Mouse (Mus musculus): ENCODE measurements at regions not wholly inside any gene's neighbourhood (a gene's known extent, or its start where the extent isn't known, plus 50 kb on each side); places are given as distances from the start of the nearest gene placed in this dataset.
"Not testable (repeated sequence)": the region's sequence is repeated elsewhere in the genome, so short reads cannot be mapped to it uniquely, and the experiment has no call there.

DNA sequence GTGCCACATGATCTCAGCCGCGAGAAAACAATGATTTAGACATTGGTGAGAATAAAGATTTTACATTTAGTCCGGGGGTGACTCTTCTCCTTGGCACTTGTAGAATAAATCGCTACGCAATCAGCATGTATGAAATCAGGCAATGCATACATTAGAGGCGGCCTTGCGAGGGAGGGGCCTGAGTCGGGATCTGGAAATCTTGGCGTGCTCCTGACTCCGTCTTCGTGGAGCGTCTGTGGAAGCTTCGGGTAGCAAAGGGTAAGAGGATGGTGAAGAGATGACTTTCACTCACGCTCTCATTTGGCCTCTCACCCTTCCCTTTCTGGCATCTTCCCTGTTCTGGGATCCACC is 167.1 kb downstream of the Nkx6-1 start:
- DNase-seq (ENCODE audit: low spot score in 2 of 2): no peak

DNA sequence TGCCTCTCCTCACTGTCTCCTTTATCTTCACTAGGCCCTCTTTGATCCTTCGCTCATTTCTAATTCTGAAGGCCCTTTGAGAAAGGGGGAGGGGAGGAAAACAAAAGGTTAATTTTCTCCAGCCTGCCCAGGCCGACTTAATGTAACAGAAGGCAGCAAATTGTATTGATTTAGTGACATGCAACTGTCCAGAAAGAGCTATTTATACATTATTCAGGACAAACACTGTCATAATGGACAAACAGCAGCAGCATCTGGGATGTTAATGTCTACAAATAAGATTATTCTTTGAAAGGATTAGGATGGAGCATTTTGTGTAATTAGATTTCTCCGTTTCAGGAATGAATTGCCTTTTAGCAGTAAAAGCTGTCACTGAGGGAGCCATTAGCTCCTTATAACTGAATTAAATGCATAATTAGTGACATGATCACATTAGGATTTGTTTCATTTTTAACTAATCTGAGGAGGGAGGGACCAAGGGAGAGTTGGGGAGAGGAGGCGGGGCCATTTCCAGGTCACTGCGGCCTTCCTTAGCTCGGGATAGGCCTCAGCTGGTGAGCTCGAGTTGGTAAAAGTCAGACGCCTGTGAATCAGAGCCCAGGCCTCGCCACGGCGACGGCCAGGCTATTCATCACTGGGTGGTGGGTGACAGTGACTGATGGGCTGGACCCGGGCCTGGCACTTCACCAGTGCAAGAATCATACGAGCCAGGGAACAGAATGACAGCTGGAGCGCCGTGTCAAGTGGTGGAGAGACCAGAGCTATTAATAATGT is 167.7 kb downstream of the Nkx6-1 start:
- DNase-seq (ENCODE audit: low spot score in 2 of 2): no peak

DNA sequence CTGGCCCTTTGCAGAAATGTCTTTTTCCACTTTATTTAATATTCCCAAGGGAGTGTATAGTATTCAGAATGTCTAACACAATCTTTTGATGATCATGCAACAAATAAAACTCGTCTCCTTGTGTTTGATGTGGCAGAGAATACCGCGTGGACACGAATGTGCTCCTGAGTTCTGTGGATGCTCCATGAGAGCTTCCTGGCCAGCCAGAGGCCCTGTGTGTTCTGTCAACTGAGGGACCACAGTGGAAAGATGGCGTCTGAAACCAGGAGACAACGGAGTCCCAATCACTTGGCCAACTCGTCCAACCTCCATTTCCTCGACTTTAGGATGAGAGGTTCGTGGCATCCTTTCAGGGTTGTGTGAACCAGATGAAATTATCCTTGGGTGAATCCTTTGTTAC is 168.6 kb downstream of the Nkx6-1 start:
- DNase-seq (ENCODE audit: low spot score in 2 of 2): no peak

DNA sequence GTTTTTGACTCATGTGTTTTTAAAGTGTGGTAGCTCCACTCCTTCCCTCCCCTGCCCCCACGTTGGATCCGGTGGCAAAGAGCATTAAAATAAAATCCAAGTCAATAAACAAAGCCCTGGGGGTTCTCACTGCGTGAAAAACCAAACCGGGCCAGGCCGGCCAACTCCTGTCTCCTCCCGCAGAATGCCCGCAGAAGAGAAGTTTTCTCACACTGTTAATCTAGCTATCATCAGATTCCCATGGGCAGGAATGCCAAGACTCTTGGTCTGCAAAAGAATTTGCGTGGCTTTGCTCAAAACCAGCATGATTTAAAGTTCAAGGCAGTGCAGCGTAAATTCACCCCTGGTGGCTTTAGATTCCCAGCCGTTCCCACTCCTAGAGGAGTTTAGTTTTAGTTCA is 219.0 kb downstream of the Nkx6-1 start:
- DNase-seq (ENCODE audit: low spot score in 2 of 2): no peak

DNA sequence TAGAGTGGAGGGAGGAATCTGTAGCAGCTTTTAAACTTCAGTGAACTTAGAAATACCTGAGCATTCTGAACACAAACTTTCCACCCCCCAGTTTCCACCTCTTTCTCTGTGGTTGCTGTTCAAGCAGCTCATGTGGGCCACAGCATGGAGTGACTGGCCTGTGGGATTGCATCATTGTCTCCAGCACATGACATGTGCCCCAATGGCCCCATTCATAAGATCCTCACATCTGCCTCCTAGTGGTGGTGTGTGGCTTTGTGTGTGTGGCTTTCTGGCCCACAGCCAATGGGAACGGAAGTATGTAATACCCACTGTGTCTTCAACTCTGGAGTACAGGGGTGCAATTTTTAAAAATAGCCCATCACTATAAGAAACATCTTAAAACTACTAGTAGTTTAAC is 223.0 kb downstream of the Nkx6-1 start:
- peak in 1 of 2 experiments; percentile 17 for DNase-seq (ENCODE audit: low spot score in 2 of 2)

DNA sequence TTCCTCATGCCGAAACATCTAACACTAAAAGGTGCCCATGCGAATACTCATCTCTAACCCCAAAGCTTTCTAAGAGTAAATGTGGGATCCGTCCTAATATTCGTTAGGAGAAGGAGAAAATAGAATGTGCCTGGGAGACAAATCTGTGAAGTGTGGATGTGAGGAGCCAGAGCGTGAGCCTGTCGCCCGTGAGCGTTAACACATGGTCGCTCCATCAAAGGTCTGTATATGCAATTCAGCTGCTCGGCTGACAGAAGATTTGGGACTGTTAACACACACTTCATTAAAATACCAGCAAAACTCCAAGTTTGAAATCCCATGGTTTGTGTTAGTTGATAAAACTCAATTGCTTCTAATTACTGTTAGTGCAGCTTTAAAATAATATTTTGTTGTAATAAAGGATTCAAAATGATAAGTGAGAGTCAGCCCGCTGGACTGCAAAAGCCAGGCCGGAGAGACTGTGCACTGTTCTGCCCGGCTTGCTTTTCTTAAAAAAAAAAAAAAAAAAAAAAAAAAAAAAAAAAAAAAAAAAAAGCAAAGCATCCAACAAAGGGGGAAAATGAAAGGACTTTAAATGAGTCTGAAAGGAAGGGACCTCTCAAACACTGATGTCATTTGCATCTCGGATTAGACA is 227.0 kb downstream of the Nkx6-1 start:
- no peak for DNase-seq (ENCODE audit: low spot score in 2 of 2)

DNA sequence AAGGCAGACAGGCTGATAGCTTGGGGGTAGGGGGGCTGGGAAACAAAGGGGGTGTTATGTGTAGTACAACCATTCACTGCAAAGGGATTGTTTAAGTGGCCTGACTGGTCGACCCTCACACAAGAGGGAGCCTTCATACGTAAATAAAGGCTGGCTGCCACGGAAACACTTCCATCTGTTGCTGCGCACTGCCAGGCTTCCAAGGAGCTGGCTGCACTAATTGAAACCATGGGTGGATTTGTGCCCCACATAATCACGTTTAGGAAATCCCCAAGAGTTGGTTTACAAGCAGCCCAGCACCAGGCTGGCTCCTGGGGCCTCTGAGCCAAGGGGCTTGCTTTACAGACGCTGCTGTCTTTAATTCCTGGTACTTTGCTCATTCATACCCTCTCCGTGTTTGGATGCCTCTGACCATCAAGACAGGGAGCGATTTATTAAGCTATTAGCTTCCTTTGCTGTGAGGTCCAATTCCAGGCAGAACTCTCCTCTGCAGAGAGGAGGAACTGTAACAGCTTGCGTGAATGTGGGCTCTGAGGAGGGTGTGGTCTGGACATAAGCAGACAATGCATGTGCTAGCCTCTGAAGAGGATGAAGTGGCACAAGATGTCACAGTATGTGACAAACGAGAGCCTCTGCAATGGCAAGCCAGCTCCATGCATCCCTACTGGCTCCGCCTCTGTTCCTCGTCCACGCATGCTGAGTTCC is 238.6 kb downstream of the Nkx6-1 start:
- peak in 1 of 2 experiments; percentile 26 for DNase-seq (ENCODE audit: low spot score in 2 of 2)

DNA sequence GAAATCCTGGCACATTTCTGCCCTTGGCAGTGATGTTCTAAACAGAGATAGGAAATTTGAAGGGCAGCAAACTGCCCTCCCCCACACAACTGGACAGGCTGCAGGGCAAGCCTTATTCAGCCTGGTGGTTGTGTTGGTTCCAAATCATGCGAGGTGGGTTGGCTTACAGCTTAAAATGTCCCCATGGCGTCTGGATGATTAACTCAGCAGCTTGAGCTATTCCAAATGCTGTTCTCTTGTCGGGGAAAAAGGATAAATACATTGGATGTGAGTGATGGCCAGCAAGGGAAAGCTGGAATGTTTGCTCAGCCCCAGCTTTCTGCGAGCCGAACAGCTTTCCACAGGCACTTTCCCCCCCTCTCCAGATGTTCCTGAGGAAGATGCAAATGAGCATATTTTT is 280.5 kb downstream of the Nkx6-1 start:
- no peak for DNase-seq (ENCODE audit: low spot score in 2 of 2)

DNA sequence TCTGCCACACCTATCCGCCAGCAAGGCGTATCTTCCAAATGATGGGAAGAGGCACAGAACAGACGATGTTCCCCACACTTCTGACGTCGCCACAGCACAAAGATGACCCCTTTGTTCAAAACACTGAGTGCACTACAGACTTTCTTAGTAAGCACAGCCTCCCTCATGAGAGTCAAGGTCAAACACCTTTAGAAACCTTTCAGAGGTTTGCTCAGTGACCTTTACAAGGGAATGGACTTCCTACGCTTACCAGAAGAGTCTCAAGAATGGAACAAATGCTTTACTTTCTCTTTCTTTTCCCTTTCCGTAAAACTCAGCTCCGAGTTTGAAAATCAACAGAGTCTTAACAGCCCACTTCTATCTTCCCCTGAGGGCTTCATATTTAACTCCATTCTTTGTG is 283.4 kb downstream of the Nkx6-1 start:
- no peak for DNase-seq (ENCODE audit: low spot score in 2 of 2)

DNA sequence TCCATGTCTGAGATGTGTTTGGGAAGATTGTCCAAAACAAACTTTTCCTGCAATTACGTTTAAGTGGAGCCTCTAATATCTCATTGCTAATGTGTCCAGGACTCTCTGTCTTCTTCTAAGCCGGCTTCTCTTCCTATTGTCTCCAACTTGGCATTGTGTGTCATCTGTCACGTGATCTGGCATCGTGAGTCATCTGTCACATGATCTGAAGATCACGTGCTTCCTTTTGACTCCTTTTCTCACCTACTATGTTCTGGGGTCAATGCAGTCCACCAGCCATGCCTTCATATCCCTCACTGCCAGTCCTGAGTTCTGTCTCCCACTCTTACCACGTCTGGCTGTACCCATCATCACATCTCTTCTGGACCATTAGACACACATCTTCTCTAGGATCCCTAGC is 288.1 kb downstream of the Nkx6-1 start:
- DNase-seq (ENCODE audit: low spot score in 2 of 2): no peak

DNA sequence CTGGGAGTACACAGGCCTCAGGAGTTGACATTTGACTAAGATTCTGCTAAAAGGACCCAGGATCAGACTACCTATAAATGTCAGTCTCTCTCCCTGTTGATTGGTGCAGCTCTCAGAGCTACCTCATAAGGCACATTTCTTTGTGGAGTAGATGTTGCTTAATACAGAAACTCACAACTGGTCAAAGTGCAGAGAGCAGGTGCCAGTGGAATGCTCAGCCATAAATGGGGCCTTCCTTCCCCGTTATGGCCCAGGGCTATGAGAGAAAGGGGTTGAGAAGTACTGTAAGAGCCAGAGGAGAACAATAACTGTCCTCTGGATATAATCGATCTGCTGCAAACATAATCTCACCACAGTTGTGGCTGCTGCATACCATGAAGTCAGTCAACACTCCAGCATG is 290.7 kb downstream of the Nkx6-1 start:
- no peak for DNase-seq (ENCODE audit: low spot score in 2 of 2)

DNA sequence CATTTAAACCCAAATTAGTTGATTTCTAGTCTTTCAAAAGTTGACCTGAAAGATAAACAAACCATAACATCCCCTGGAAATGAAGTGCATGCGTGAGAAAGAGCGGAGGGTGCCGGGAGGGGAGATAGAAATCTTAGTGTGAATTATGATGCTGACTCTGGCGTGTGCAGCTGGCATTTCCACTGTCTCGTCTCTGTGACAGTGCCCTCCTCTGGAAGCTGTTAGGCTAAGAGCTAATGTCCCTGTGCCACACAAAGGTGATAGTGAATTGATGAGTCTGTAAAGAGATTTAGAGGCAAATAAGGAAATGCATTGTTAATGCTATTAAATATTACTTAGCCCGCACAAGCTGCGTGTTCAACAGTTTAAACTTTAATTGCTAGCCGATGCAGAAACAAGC is 292.6 kb downstream of the Nkx6-1 start:
- no peak for DNase-seq (ENCODE audit: low spot score in 2 of 2)

DNA sequence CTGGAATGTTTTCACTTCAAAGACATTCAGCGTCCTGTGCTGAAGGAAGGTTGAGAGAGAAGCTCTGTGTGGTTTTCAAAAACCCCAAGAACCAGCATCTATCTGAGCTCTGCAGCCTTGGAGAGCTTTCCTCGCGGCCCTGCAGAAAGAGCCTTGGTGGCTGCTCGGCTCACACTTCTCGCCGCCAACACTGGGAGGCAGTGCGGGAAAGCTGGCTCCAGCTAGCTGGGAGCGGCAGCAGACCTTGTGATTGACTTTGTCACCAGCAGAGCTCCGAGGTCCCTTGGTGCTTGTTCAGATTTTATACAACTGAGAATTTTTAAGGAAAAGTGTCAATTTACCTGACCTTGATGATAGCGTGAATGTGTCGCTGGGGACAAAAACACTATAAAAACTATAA is 299.4 kb downstream of the Nkx6-1 start:
- DNase-seq (ENCODE audit: low spot score in 2 of 2): peak; percentile 53 to 67

DNA sequence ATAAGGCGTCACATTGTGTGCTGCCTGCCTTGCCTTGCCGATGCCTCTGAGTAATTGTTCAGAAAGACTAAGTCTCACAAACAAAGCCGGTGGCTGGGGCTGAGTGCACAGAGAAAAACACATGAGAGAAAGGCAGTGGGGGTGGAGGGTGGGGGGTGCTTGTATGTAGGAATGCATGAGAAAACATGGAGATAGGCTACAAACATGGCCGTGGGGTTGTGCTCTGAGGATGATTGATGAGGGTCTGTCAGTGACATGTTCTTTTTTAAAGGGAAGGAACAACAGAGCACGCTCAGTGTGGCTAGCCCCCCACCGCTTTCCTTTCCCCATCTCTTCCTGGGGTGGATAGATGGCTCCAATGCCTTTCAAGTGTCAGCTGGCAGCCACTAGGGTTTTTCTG is 304.8 kb downstream of the Nkx6-1 start:
- DNase-seq (ENCODE audit: low spot score in 2 of 2): no peak

DNA sequence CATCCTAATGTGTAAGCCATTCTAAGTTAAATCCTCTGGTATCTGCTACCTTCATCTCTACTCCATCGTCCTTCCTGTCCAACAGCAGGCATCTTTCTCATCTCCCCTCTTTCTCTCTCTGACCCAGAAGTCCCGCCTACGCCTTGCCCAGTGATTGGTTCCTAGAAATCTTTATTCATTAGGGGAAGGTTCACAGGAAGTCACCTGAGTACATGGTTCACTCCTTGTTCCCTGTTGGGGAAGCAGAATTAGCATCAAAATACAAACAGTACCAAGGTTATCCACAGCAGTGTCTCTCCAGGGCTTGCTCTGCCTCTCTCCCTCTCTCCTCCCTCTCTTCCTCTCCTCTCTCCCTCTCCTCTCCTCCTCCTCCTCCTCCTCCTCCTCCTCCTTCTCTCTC is 319.4 kb downstream of the Nkx6-1 start:
- no peak for DNase-seq (ENCODE audit: low spot score in 2 of 2)

DNA sequence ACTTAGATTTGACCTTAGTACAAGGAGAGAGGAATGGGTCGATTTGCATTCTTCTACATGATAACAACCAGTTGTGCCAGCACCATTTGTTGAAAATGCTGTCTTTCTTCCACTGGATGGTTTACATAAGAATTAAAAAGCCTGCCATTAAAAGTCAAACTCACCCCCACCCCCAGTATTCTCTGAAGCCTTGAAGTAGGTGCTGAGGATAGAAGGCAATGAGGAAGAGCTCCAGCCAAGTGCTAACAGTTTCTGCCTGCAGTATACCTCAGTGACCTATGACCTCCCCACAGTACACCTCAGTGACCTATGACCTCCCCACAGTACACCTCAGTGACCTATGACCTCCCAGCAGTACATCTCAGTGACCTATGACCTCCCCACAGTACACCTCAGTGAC is 328.4 kb downstream of the Nkx6-1 start:
- DNase-seq (ENCODE audit: low spot score in 2 of 2): not testable (repeated sequence)

DNA sequence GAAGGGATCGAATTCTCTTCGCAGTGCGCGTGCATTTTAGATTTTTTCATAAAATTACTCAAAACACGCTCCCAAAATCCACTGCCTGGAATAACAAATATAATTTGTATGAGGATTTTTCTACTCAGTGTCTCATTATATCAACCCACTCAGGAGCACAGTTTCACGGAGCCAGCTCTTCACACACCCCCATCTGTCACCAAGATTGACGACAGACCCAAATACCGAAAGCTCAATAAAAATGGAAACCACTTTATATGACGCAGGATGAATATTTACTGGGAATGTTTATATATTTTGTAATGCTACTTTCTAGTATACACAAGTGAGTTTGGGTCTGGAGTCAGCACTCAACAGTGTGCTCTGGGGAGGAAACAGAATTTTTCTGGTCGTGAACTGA is 333.0 kb downstream of the Nkx6-1 start:
- no peak for DNase-seq (ENCODE audit: low spot score in 2 of 2)

DNA sequence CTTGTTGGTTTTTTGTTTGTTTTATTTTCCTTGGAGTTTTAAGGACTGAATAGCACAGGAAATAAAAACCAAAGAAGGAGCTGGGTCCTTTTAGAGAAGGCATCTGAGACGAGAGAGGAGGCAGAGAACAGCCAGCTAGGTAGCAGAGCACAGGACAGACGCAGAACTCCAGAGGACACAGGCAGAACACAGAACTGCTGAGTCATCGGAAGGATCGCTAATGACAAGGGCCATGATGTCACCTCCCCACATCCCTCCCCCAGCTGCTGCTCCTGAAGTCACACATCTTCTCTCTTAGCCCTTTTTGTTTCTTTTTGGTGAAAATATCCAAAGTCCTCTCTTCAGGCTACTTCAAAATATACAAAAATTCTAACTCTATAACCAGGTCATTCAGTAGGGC is 338.7 kb downstream of the Nkx6-1 start:
- no peak for DNase-seq (ENCODE audit: low spot score in 2 of 2)

DNA sequence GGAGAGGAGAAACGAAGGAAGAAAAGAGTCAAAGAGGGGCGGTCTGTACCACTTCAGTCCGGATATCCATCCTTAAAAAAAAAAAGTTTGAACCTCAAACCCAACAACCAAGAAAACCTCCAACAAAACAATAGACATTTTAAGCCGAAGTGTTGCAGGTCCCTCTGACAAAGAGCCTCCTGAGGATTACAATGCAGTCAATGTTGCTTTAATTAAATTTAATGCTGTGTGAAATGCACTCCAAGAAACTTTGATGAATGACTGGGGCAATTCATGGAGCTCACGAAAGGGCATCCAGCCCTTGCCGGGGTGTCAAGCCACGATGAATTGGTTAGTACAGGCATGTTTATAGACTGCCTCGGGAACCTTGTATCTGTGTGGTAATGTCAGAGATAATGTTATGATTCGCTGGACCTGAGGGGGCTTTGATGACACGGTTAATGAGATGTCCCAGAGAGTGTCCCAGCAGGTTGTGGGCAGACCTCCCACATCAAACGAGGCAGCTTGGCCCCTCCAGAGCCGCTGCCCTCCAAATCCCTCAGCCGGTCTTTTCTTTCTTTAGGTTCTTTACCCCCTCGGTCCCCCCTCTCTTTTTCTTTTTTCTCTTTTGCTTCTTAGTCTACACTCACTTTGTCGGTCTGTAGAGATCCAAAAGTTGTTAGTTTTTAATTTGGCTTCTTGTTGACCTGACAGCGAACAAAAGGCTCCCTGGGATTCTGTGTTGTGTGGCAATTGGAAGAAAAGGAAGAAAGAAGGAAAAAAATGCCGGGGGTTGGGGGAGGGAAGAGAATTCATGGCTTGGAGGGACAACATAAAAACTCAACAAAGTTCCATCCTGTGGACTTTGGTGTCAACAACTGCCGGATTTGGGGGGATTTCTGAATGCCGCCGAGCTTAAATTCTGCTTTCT is 341.5 kb downstream of the Nkx6-1 start:
- no peak for DNase-seq (ENCODE audit: low spot score in 2 of 2)

DNA sequence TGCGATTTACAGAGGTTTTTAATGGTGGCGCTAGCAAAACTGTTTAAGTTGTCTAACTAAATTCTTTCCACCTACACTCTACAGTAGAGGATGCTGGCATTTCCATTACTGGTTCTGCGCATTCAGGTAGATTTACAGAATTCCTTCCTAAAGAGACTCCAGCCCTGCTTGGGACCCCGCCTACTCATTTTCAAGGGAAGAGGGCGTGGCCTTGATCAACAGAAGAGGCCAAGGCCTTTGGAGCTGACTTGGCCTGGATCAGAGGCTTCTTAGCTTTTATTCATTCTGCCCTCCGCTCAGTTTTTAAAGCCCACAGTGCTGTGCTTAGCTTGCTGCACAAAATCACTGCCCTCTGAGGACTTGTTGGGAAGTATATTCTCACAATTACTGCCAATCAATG is 364.8 kb downstream of the Nkx6-1 start:
- no peak for DNase-seq (ENCODE audit: low spot score in 2 of 2)

DNA sequence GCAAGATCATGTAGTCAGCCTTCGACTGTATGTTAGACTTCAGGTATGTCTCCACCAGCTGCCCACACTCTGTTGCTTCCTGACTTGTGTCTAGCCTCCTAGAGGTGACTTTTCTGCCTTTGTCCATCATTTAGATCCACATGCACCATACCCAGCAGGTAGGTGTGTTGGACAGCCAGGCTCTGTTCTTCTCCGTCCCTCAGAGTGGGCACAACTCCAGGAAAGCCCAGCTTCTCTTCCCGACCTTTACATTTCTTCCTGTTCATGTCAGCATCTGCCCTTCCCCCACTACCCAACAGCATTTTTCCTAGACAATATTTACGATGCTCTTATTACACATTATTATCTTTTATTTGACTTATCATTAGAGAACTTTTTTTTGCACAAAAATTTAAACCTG is 366.4 kb downstream of the Nkx6-1 start:
- DNase-seq (ENCODE audit: low spot score in 2 of 2): no peak

DNA sequence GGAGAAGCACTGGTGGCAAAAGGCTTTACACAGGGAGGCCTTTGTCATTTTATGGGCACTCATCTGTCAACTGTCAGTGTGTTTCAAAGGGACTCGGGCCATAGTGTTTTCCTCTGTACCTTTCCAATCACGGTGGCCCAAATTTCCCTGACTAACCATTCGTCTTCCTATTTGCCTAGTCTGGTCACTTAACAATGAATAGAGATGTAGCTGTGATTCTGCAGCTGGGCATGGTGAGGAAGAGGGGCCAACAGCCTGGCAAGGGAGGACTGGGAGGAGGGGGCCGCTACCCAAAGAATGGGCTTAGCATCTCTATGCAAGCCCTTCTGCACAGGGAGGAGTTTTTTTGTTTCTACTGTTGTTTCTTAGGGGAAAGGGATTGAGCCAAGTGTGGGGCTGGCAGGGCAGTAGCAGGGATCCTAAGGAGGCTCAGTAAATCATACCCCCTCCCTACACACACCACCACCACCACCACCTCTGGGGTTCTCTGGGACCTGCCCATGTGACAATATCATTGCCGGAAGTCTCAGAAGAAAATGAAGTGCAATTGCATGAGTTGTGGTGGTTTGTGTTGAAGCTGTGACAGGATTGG is 367.2 kb downstream of the Nkx6-1 start:
- no peak for DNase-seq (ENCODE audit: low spot score in 2 of 2)
